Mouse (Mus musculus) lung, postnatal 36 days (tissue): ENCODE results near the gene Sdhb.

Source experiments
- DNase-seq: peaks from one replicate; pipeline ENCODE4 v3.0.0; 2022; ENCODE audit warnings: mixed read lengths

Gene Sdhb

DNA sequence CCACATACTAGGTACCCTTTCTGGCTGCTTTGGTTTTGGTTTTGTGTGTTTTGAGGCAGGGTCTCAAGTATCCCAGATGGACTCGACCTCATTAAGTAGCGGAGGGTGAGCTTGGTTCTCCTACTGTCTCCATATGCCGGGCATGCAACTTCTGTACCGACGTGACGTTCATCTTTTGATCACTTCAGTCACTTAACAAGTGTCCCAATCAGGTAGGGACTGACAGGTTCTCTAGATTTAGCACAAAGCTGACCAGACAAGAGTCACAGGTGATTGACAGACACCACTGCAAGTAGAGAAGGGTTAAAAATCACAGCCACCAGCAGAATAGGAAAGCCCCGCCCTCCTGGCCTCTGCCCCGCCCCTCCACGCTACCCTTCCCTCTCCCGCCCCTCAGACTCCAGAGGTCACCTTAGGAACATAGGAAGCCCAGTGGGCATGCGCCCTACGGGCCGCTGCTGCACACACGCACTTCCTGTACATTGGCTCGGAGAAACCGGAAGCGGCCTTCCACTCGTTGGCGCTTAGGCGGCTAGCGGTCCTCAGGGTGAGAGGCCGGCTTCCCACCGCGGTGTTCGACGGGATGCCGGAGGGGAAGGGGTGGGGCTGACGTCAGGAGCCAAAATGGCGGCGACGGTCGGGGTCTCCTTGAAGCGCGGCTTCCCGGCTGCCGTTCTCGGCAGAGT lies at the start of gene Sdhb:
Gene Sdhb, plus strand, starts transcription at position 423 of the 686 bp plus-strand sequence.
- DNase-seq, result peak; percentile 99

DNA sequence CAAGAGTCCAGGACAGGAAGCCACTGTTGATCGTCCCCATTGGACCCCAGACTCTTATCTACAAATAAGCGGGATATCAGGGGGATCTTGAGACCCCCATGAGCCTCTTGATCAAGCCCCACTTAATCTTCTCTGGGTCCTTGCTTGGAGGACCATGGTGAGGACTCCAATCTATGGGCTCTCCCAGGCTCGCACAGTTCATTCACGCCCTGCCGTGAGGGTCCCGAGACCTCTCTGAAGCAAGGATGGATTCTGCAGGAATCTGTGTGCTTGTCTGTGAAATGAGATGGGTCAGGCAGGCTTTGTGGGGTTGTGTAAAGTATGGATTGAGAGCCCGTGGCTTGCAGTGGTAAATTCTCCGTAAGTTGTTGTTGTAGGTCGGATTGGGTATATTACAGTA lies 49.6 kb upstream of the Sdhb start:
- no peak for DNase-seq

DNA sequence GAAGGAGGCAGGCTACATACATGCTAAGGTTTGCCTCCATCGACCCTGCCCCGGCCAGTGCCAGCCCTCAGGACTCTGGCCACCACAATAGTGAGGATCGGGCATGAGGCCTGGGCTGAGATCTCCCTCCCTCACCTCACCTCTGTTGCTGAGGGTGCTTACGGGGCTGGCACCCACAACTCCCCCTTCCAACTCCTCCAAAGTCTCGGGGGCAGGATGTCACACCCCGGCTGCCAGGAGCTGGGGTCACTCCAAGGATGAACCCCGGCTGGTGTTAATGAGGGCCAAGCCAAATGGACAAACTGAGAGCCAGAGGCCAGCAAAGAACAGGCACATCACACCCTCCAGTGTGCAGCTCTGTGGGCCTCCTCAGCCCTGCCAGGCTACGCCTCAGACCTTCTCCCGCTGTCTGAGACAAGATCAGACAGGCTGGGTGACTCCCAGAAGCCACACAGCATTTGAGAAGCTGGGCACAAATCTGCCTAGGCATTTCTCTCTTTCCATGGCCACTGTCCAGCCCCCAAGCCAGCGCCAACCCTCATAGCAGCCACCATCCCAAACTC lies 48.7 kb upstream of the Sdhb start:
- DNase-seq, result no peak

DNA sequence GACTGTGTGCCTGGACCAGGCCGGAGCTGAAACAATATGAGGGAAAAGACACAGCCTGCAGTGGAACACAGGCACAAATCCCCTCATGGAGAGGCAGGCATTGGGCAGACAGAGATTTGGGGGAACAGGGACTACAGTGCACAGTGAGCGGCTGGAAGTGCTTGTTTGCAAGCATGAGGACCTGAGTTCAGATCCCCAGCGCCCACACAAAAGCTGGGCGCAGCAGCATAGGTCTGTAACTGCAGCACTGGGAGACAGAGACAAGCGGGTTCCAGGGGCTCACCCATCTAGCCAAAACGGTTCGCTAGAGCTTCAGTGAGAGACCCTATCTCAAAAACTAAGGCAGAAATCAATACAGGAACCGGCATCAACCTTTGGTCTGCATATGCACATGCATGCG lies 47.4 kb upstream of the Sdhb start:
- DNase-seq, result no peak

DNA sequence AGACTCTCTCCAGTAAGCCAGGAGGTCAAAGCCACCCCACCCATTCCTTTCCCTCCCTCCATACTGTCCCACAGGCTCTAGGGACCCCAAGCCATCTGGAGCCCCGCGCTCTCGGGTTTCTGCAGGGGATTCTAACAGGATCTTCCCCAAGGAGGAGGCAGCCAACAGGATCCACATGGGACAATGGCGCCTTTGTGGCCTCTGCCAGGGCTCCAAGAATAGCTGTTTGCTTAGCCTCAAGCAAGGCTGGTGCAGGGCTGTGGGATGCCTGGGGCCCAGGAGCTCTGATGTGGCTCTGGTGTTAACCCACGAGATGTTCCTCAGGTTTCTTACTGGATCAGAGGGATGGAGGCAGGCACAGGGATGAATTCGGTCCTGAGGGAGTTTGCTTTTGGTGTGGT lies 46.3 kb upstream of the Sdhb start:
- DNase-seq, result no peak

DNA sequence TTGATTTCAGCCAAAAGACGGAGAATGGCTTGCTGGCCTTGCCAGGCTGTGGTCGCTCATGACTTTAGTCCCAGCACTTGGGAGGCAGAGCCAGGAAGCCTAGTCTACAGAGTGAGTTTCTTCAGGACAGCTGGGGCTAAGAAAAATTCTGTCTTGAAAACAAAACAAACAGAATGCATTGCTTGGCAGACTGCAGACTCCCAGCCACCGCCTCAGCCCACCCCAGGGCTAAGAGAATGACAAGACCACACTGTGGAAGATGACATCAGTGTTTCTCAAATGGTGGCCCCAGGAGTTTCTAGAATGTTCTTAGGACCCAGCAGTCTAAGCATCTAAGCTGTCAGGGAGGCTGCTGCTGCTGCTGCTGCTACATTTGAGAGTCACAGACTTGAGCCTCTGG lies 45.8 kb upstream of the Sdhb start:
- no peak for DNase-seq

DNA sequence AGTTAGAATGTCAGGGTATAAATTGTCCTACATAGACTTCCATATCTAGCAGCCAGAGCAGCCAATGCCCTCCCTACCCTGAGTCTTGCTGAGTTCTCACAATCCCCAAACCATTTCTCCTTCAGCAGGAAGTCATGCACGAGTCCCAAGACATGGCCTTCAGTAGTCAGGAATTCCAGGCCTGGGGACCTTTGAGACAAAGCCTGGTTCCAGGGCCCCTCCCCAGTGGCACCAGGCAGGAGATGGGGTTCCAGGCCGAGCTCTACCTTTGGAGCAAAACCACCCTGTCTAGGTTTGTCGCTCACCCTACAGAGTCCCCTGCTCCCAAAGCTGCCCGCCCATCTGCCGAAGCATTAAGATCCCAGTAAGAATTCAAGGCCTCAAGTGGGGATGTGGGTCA lies 44.7 kb upstream of the Sdhb start:
- DNase-seq, result no peak

DNA sequence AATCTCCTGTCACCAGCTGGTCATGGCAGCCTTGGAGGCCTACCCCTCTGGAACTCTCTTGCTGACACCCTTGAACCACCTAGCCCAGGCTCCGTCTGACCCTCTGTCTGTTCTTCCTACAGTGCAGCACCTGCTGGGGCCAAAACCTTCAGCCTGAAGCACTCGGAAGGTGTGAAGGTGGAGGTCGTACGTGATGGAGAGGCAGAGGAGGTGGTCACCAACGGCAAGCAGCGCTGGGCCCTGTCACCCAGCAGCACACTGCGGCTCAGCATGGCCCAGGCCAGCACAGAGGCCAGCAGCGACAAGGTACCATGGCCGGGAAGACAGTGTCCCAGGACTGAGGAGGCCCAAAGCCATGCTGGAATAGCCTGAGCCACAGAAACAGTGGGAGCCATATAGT lies 43.6 kb upstream of the Sdhb start:
- no peak for DNase-seq

DNA sequence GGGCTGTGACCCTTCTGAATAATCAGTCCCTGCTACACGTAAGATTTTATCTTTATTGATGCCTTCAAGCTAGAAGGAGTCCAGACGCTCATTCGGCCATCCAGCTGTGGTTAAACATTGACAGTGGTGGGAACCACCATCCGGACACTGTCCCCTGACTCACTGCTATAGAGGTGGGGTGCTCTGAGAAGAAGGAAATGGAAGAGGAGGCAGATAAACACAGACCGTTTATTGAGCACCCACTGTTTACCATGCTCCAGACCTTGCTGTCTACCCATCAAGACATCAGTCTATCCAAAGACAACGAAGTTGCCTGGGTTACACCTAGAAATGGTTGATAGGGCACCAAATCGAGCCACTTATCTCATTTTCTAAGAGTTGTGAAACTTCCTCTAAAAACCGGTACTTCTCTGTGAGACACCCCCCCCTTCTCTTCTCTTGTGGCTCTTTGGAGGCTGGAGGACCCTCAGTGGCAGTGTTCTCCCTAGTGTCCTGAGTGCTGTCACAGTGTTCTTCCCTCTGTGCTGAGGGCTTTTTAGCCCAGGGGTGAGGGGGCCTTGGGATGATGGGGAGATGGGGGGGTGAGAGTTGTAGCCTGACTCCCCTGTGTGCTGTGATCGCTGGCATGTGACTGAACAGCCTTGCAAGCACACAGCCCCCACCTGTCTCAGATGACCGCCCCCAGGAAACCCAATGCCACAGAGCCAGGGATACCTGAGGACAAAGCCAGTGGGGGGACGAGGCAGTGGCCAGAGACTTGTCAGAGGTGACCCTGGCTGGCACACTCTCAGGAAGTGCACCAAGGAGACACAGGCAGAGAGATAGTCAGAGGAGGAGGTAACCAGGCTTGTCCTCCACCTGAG lies 40.8 kb upstream of the Sdhb start:
- no peak for DNase-seq

DNA sequence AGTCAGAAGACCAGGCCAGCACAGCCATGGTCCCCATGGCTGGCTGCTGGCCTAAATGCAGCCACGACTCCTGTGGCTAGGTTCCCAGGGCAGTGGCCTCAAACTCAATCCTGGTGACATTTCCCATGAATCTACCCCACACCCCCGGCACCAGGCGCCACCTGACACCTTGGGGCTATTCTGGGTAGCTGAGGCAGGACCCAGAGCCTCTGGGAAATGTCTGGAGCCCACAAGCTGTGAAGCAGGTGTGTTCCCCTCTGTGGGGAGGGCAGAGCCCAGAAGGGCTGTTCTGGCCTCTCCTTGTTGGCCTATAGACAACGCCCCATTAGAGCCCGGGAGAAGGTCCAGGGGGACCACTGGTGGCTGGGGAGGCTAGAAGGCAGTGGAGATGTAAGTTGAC lies 38.5 kb upstream of the Sdhb start:
- no peak for DNase-seq

DNA sequence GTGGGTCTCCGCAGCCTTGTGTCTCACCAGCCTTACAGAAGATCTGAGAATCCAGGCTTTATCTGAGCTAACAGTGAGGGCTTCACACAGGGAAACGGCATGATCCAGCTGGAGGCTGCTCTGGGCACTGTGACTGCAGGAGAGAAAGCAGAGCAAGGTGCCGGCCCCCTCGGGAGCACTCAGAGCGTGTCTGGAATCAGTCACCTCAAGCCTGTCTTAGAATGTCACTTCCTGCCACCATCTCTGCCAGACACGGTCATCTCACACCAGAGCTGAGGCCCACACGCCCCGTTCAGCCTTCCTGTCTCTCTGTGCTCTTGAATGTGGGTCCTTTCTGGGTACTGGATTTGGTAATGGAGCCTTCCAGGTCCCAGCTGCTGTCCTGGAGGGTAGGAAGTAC lies 35.4 kb upstream of the Sdhb start:
- no peak for DNase-seq

DNA sequence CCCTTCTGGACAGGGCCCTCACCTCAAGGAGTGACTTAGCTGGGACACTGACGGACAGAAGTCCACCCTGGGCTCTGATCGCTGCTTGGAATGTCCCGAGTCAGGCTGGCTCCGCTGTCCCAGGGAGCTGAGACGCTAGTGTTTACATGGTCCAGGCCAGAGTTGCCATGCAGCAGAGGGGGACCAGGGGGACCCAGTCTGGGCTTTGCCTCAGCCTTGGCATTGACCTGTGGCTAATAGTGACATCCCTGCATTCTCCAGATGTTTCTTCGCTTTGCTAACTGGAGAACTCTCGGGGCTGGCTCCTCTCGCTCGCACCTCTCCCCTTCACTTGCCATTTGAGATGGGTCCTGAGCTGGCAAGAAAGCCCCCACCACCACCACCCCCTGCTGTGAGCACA lies 32.7 kb upstream of the Sdhb start:
- DNase-seq, result no peak

DNA sequence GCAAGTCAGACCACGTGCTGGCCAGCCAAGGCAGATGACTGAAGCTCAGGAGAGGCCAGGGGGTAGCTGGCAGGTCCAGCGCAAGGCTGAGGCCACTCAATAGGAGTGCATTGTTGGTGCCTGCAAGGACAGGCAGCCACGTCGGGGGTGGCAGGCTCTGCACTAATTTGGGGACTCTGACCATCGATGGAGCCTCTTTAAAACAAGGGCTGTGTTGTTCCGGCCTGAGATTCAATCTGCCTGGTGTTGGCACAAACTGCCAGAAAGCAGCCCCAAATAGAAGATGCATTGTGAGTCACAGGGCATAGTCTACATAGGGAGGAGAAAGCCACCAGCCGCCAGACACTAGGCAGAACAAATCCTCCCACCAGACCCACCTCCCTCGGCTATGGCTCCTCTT lies 31.3 kb upstream of the Sdhb start:
- DNase-seq, result no peak

DNA sequence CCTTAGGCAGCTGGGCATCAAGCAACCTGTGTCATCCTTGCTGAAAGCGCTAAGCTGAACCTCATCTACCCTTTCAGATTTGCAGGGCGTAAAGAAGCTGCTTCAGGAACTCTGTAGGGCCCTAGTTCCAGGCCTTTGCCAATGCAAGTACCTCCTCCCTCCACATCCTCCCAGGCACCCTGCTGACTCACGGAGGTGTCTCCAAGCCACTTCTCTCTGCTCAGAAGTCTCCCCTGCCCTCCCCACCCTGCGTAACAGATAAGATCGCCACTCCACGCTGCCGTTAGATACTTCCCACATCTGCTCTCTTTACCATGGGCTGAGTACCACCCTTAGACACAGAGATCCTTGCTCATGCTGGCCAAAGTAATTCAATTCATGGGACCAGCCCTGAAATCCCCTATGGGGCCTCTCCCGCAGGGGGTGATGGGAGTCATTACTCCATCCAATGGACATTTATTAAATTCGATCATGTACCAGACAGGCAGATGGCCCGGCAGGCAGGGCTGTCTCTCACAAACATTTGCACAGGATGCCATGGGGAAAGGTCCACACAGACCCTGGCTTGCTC lies 30.0 kb upstream of the Sdhb start:
- no peak for DNase-seq

DNA sequence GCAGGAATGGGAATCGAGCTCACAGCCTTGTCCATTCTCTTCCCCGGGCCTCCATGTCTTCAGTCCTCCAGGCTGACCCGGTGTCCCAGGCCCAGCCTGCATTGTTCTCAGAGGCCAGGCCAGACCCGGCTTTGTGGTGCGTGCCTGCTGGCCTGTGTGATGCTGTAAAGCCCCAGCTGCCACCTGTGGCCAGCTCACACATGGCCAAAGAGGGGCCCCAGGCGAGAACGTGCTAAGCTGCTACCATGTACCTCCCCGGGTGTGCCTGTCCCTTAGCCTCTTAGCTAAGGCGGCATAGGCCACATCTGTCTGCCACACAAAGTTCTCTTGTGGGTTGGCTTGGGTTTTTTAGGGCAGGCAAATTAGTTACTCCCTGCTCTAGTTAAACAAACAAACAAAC lies 25.4 kb upstream of the Sdhb start:
- no peak for DNase-seq

DNA sequence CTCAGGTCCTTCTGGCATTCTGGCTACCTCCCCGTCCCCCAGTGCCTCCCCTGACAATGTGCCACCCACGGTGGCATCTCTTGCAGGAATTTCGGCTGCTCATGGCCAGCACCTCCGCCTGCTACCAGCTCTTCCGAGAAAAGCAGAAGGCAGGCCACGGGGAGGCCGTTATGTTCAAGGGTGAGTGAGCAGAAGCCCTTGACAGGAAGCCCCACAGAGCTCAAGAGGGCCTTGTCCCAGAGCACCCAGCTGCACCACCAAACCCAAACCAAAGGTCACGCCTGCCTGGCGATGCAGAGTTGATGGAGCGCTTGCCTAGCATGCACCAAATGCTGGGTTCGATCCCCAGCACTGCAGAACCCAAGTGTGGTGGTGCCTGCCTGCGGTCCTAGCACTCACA lies 16.6 kb upstream of the Sdhb start:
- DNase-seq, result no peak

DNA sequence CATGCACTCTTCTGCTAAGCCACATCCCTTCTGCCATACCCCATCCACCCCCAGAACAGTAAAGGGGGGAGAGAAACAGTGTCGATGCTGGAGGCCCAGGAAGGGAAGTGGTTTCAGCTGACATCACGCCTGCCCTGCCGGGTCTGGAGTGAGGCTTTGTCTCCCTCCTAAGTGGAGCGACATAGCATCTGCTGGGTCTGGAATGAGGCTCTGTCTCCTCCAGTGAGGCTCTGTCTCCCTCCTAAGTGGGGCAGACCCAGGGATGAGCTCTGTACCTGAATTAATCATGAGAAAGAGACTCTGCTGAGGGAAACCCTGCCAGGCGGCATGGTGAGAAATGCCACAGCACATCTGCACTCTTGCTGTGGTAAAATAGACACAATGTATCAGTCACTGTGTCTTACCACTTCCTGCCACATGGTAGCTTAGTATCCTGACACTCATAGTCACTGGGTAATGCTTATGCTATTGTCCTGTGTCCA lies 16.0 kb upstream of the Sdhb start:
- peak; percentile 32 for DNase-seq

DNA sequence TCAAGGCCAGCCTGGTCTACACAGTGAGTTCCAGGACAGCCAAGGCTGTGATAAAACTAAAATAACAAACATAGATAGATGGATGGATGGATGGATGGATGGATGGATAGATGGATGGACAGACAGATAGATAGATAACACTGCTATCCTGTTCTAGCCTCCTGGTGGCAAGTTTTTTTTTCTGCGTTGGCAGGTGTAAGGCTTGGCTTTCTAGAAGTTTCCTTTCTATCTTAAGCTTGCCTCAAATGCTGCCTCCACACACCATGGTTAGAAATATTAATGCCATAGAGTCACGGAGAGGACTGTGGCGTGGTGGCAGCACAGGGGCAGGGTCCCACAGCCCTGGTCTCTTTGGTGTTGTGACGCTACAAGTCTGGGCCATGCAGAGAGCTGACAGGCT lies 15.4 kb upstream of the Sdhb start:
- DNase-seq, result no peak

DNA sequence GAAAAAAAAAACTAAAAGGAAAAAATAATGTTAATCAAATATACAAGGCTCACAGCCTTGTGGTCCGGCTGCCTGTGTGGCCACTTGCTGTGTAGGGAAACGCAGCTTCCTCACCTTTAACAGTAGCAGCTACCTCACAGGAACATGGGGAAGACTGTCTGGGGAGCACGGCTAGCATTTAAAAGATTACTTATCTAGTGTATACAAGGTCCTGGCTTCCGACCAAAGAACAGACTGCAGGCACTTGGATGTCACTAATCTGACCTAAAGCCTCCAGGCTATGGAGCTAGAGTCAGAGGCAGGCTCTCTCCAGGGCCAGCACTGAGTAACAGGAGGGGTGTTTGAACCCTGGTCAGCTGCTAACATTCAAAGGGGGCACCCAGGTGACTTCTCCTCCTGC lies 15.0 kb upstream of the Sdhb start:
- DNase-seq, result peak; percentile 48

DNA sequence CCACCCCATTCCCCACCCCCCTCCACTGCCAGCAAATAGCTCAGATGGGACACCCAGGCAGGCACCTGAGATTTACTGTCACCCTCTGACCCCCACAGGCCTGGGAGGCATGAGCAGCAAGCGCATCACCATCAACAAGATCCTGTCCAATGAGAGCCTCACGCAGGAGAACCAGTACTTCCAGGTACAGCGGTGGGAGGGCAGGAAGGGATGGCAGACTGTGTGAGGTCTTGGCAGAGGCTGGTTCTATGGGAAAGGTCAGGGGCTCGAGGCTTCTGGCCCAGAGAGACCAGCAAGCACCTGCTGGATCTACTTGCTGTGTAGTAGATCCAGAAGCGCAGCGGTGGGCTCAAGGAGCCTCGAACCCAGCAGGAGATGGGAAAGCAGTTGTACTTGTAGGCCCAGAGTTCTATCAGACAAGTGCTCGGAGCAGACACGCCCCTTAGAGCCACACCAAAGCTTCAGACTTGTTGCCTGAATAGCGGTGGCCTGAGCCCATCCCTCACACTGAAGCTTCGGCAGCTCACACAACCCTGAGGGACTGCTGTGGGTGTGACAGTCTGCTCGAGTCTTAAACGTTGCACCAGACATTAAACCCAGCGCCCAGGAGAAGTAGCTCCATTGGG lies 14.3 kb upstream of the Sdhb start:
- DNase-seq, result no peak

DNA sequence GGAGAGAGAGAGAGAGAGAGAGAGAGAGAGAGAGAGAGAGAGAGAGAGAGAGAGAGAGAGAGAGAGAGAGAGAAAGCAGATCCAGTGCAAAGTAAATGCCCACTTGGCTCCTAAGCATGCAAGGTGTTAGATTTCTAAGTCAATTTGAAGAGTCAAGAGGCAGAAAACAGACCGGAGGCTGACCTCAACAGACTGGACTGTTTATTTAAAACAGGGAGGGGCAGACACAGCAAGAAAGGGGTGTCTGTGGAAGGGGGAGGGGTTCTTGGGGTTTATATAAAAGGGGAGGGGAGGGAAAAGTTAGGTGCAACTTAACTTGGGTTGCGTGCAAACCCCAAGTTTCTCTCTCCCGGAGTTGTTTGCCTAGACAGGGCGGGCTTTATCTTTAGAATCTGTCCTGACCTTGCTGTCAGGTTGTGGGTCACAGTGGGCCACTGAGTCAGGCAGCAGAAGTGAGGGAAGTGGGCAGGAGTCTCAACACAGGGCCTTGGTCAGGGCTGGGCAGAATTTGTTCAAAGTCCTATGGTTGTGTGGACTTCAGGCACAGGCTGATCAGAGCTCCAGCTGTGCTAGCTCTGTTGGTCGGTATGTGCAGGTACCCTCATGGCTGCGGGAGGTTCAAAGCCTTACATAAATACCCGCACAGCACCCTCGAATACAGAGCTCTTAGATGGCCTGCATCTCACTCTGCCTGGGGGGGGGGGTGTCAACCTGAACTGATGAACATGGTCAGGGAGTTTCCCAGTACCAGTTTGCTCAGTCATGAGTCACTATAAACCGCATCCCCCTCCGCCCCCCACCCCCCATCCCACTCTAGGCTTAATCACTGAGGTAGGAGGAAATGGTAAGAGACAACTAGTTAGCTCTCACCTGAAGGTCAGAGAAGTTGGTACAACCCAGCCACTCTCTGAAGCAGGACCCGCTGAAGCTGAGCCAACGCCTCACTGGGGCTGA lies 13.2 kb upstream of the Sdhb start:
- peak; percentile 38 for DNase-seq

DNA sequence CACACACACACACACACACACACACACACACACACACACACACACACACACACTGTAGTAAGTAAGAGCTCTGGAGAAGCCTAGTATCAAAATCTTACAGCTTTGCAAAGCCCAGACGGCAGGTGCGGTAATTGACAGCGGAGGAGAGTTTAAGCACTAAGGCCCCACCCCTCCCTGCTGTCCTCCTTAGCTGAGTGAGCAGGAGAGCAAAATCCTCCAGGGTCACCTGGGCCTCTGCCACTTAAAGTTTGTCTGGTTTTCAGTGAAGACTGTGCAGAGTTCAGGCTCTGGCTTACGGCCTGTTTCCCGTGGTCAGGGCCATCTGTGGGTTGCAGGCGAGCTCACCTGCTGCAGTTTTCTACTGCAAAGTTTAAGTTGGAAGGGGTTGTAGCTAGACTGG lies 12.5 kb upstream of the Sdhb start:
- no peak for DNase-seq
